Mouse (Mus musculus): ENCODE measurements around the gene Satb1.

GRCm38 (mm10) chr17:51742502-51742901 lies 90.6 kb downstream of the Satb1 start:
- TF ChIP-seq POLR2A (IDR thresholded peaks at IDR 0.05; ENCODE audit: extremely low read depth, insufficient read depth, low read length) (no peak), CTCF (IDR thresholded peaks at IDR 0.05; ENCODE audit: low read depth, low read length) (no peak)
